Mouse (Mus musculus) C2C12 (cell line): ENCODE results near the gene 1810046K07Rik. TPM values are rescaled to one million over a fixed set of nuclear protein-coding genes. Genes with fewer than 3 reads are reported as not detected.

Source experiments
- H3K27me3 ChIP-seq: one replicate; pipeline ENCODE4 v1.6.1; 2011; ENCODE audit not compliant: control insufficient read depth, insufficient read depth, insufficient read length
- H3K36me3 ChIP-seq: one replicate; pipeline ENCODE4 v1.6.1; 2011; ENCODE audit not compliant: control insufficient read depth, insufficient read depth
- H3K4me3 ChIP-seq: one replicate; pipeline ENCODE4 v1.5.1; 2011; ENCODE audit warnings: mild to moderate bottlenecking, control low read depth; ENCODE audit not compliant: poor library complexity, insufficient read depth, severe bottlenecking
- H3K79me2 ChIP-seq: one replicate; pipeline ENCODE4 v1.6.1; 2011; ENCODE audit not compliant: control insufficient read depth, insufficient read depth
- H3K79me3 ChIP-seq: one replicate; pipeline ENCODE4 v1.6.1; 2011; ENCODE audit warnings: low read depth, control low read depth
- H3ac ChIP-seq: one replicate; pipeline ENCODE3; 2011; ENCODE audit warnings: low read depth; ENCODE audit not compliant: control insufficient read depth, insufficient read length
- CEBPB ChIP-seq: IDR thresholded peaks from one replicate; pipeline ENCODE4 v1.6.1; 2011; ENCODE audit warnings: low read depth, mild to moderate bottlenecking, control low read depth, moderate library complexity
- CTCF ChIP-seq: IDR thresholded peaks from one replicate; pipeline ENCODE4 v1.5.1; 2011; ENCODE audit not compliant: control insufficient read depth, insufficient read depth, insufficient read length
- FOSL1 ChIP-seq: IDR thresholded peaks from one replicate; pipeline ENCODE4 v1.8.0; 2011; ENCODE audit warnings: mild to moderate bottlenecking, low read length; ENCODE audit not compliant: poor library complexity, insufficient read depth, severe bottlenecking
- MAX ChIP-seq: IDR thresholded peaks from one replicate; pipeline ENCODE4 v1.6.1; 2011; ENCODE audit warnings: mild to moderate bottlenecking, control low read depth
- MYOD1 ChIP-seq: IDR thresholded peaks from one replicate; pipeline ENCODE4 v1.6.1; 2011; ENCODE audit warnings: low read depth; ENCODE audit not compliant: control insufficient read depth, insufficient read length
- MYOG ChIP-seq: IDR thresholded peaks from one replicate; pipeline ENCODE4 v1.6.1; 2011; ENCODE audit not compliant: control insufficient read depth, insufficient read length; ENCODE audit errors: extremely low read depth
- USF1 ChIP-seq: IDR thresholded peaks from one replicate; pipeline ENCODE4 v1.6.1; 2011; ENCODE audit warnings: low read depth, mild to moderate bottlenecking, control low read depth, moderate library complexity
- polyA plus RNA-seq: library from polyadenylated mRNA; unstranded; fragments of >200 nt; fragmentation: generic; extraction: Trizol; gene quantifications from one replicate; pipeline ENCODE4 v1.2.1, GENCODE M21; 2012; ENCODE audit warnings: missing spikeins

The 1810046K07Rik gene
- polyA plus RNA-seq, 1 experiment: not detected

DNA sequence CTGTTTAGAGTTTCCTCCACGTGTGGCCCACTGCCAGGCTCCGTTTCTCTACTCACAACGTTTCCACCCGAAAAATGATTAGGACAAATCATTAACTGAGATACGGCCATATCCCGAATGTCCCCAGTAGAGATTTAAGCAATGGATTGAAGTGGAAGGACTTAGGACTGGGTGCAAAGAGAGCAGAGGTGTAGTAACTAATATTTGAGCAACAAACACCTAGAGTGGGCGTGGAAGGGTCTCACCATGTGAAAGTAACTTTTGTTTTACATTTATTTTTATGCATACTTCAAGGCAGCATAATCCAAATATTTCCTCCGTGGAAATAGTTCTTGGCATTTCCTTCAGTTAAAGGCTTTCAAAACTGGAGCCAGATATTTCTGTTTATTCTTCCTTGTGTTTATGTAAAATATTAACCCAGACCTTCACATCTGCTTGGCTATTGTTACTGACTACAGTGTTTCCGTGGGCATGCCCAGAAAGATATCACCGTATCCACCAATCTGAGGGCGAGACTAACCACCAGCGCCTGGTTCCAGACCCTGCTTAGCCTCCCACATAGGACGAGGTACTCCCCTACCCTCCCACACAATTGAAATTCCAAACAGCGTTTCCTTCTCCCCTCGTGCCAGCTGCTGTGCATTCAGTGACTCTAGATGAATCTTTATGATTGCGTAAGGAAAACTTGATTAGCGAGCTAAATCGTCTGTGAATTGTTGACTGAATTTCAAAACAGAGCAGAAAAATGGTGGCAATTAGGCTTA is 16.0 kb downstream of the 1810046K07Rik start:
- Histone ChIP-seq H3K79me2 (no peaks in the 10 kb centered on the region), H3ac (no peak overlapping the region), H3K36me3 (no peaks in the 10 kb centered on the region), H3K4me3 (no peak overlapping the region), H3K79me3 (no peaks in the 10 kb centered on the region), H3K27me3 (peaks cover 34% of the 10 kb centered on the region)
- TF ChIP-seq USF1: no peak
- no peak for TF ChIP-seq MAX
- no peak for TF ChIP-seq CTCF
- TF ChIP-seq CEBPB: no peak
- TF ChIP-seq MYOG: no peak
- no peak for TF ChIP-seq FOSL1
- TF ChIP-seq MYOD1: no peak

GRCm38 (mm10) chr9:51310515-51310914 is 18.2 kb downstream of the 1810046K07Rik start:
- peak; percentile 3 for TF ChIP-seq USF1
- no peak for TF ChIP-seq FOSL1
- Histone ChIP-seq H3K27me3 (peaks cover 20% of the 10 kb centered on the region), H3K4me3 (no peak overlapping the region), H3K79me3 (no peaks in the 10 kb centered on the region), H3ac (no peak overlapping the region), H3K36me3 (no peaks in the 10 kb centered on the region), H3K79me2 (no peaks in the 10 kb centered on the region)

GRCm38 (mm10) chr9:51306351-51306750 is 22.4 kb downstream of the 1810046K07Rik start:
- Histone ChIP-seq H3K4me3 (no peak overlapping the region), H3K79me2 (no peaks in the 10 kb centered on the region), H3ac (no peak overlapping the region), H3K79me3 (no peaks in the 10 kb centered on the region), H3K36me3 (no peaks in the 10 kb centered on the region), H3K27me3 (peaks cover 20% of the 10 kb centered on the region)
- TF ChIP-seq CEBPB (no peak), MYOG (no peak), MAX (no peak), MYOD1 (no peak), USF1 (no peak), CTCF (no peak), FOSL1 (no peak)

- Histone ChIP-seq H3K4me3 (no peak overlapping the region), H3K79me2 (no peaks in the 10 kb centered on the region), H3K79me3 (no peaks in the 10 kb centered on the region), H3K27me3 (peaks cover 20% of the 10 kb centered on the region), H3K36me3 (no peaks in the 10 kb centered on the region), H3ac (no peak overlapping the region)
- TF ChIP-seq CEBPB (no peak), MYOG (no peak), FOSL1 (no peak), MYOD1 (no peak), CTCF (no peak), MAX (no peak), USF1 (no peak)
Observed at GRCm38 (mm10) chr9:51305146-51305545, 23.6 kb downstream of the 1810046K07Rik start.

GRCm38 (mm10) chr9:51303980-51304379 is 24.7 kb downstream of the 1810046K07Rik start:
- no peaks in the 10 kb centered on the region for H3K36me3 ChIP-seq
- peaks cover 12% of the 10 kb centered on the region for H3K27me3 ChIP-seq
- no peaks in the 10 kb centered on the region for H3K79me3 ChIP-seq
- TF ChIP-seq CTCF: no peak
- no peak for TF ChIP-seq CEBPB
- no peak for TF ChIP-seq MYOG
- no peak for TF ChIP-seq MYOD1
- no peak for TF ChIP-seq MAX
- TF ChIP-seq FOSL1: no peak
- no peak for TF ChIP-seq USF1
- H3ac ChIP-seq: no peak overlapping the region
- no peaks in the 10 kb centered on the region for H3K79me2 ChIP-seq
- no peak overlapping the region for H3K4me3 ChIP-seq
